Mouse (Mus musculus): ENCODE data around the gene Pth2. TPM values are rescaled to one million over a fixed set of nuclear protein-coding genes. Genes with fewer than 3 reads are reported as not detected.
"Not testable (repeated sequence)": the region's sequence is repeated elsewhere in the genome, so short reads cannot be mapped to it uniquely, and the experiment has no call there.

Pth2 gene
- polyA plus RNA-seq, 1 experiment = not detected

- WGBS = 90% methylated on average over 11 of the region's 11 CpGs
Measured at GRCm38 (mm10) chr7:45147899-45148298, 32.9 kb upstream of the Pth2 start.

GRCm38 (mm10) chr7:45148534-45149098 lies 32.2 kb upstream of the Pth2 start:
- no peak for DNase-seq
- H3K4me1 ChIP-seq (ENCODE audit: control insufficient read depth, insufficient read depth, low read length) = no peaks in the 10 kb centered on the region
- H3K4me3 ChIP-seq (replicated peaks; ENCODE audit: insufficient read depth, low read depth, low read length) = no peak overlapping the region
- H3K27me3 ChIP-seq (ENCODE audit: control insufficient read depth, insufficient read depth, low read length) = no peaks in the 10 kb centered on the region
- no peak overlapping the region for H3K27ac ChIP-seq (ENCODE audit: insufficient read depth, low read length)
- TF ChIP-seq CTCF (IDR thresholded peaks at IDR 0.05; ENCODE audit: borderline replicate concordance, insufficient read depth, low read depth, low read length) (no peak), POLR2A (IDR thresholded peaks at IDR 0.05; ENCODE audit: borderline replicate concordance, insufficient read depth, low read length) (no peak)
- WGBS = 57% methylated on average over 4 of the region's 4 CpGs

More at GRCm38 (mm10) chr7:45147899-45148298, 32.9 kb upstream of the Pth2 start:
- no peak for DNase-seq
- TF ChIP-seq CTCF (IDR thresholded peaks at IDR 0.05; ENCODE audit: borderline replicate concordance, insufficient read depth, low read depth, low read length) = no peak
- H3K27ac ChIP-seq (ENCODE audit: insufficient read depth, low read length) = no peak overlapping the region
- H3K4me3 ChIP-seq (replicated peaks; ENCODE audit: insufficient read depth, low read depth, low read length) = no peak overlapping the region
- no peaks in the 10 kb centered on the region for H3K4me1 ChIP-seq (ENCODE audit: control insufficient read depth, insufficient read depth, low read length)
- no peaks in the 10 kb centered on the region for H3K27me3 ChIP-seq (ENCODE audit: control insufficient read depth, insufficient read depth, low read length)

- no peak overlapping the region for H3K4me3 ChIP-seq (replicated peaks; ENCODE audit: insufficient read depth, low read depth, low read length)
- DNase-seq = no peak
- H3K27ac ChIP-seq (ENCODE audit: insufficient read depth, low read length) = no peak overlapping the region
- 44% methylated on average over 6 of the region's 6 CpGs for WGBS
- no peak for TF ChIP-seq POLR2A (IDR thresholded peaks at IDR 0.05; ENCODE audit: borderline replicate concordance, insufficient read depth, low read length)
- TF ChIP-seq CTCF (IDR thresholded peaks at IDR 0.05; ENCODE audit: borderline replicate concordance, insufficient read depth, low read depth, low read length) = no peak
- no peaks in the 10 kb centered on the region for H3K27me3 ChIP-seq (ENCODE audit: control insufficient read depth, insufficient read depth, low read length)
- H3K4me1 ChIP-seq (ENCODE audit: control insufficient read depth, insufficient read depth, low read length) = no peaks in the 10 kb centered on the region
Measured at GRCm38 (mm10) chr7:45149545-45149944, 31.2 kb upstream of the Pth2 start.

GRCm38 (mm10) chr7:45150321-45150720 lies 30.5 kb upstream of the Pth2 start:
- TF ChIP-seq CTCF (IDR thresholded peaks at IDR 0.05; ENCODE audit: borderline replicate concordance, insufficient read depth, low read depth, low read length) = no peak
- no peak for TF ChIP-seq POLR2A (IDR thresholded peaks at IDR 0.05; ENCODE audit: borderline replicate concordance, insufficient read depth, low read length)
- no peaks in the 10 kb centered on the region for H3K27me3 ChIP-seq (ENCODE audit: control insufficient read depth, insufficient read depth, low read length)
- WGBS = 81% methylated on average over 4 of the region's 4 CpGs

GRCm38 (mm10) chr7:45151303-45151702 lies 29.5 kb upstream of the Pth2 start:
- Histone ChIP-seq H3K27me3 (ENCODE audit: control insufficient read depth, insufficient read depth, low read length) (no peaks in the 10 kb centered on the region), H3K4me1 (ENCODE audit: control insufficient read depth, insufficient read depth, low read length) (no peaks in the 10 kb centered on the region), H3K4me3 (replicated peaks; ENCODE audit: insufficient read depth, low read depth, low read length) (no peak overlapping the region), H3K27ac (ENCODE audit: insufficient read depth, low read length) (no peak overlapping the region)
- 65% methylated on average over 11 of the region's 11 CpGs for WGBS
- TF ChIP-seq CTCF (IDR thresholded peaks at IDR 0.05; ENCODE audit: borderline replicate concordance, insufficient read depth, low read depth, low read length) (no peak), POLR2A (IDR thresholded peaks at IDR 0.05; ENCODE audit: borderline replicate concordance, insufficient read depth, low read length) (no peak)
- no peak for DNase-seq

More at GRCm38 (mm10) chr7:45150321-45150720, 30.5 kb upstream of the Pth2 start:
- Histone ChIP-seq H3K4me3 (replicated peaks; ENCODE audit: insufficient read depth, low read depth, low read length) (no peak overlapping the region), H3K27ac (ENCODE audit: insufficient read depth, low read length) (no peak overlapping the region), H3K4me1 (ENCODE audit: control insufficient read depth, insufficient read depth, low read length) (no peaks in the 10 kb centered on the region)
- DNase-seq = no peak

- not testable (repeated sequence) for H3K4me3 ChIP-seq (replicated peaks; ENCODE audit: insufficient read depth, low read depth, low read length)
- 84% methylated on average over 2 of the region's 2 CpGs for WGBS
Measured at GRCm38 (mm10) chr7:45153052-45153451, 27.7 kb upstream of the Pth2 start.

GRCm38 (mm10) chr7:45153586-45153985 lies 27.2 kb upstream of the Pth2 start:
- WGBS = under 1% methylated on average over 5 of the region's 5 CpGs
- Histone ChIP-seq H3K4me3 (replicated peaks; ENCODE audit: insufficient read depth, low read depth, low read length) (peak overlapping the region; percentile 96), H3K27me3 (ENCODE audit: control insufficient read depth, insufficient read depth, low read length) (no peaks in the 10 kb centered on the region), H3K4me1 (ENCODE audit: control insufficient read depth, insufficient read depth, low read length) (no peaks in the 10 kb centered on the region), H3K27ac (ENCODE audit: insufficient read depth, low read length) (peak overlapping the region; percentile 75)
- no peak for DNase-seq
- TF ChIP-seq CTCF (IDR thresholded peaks at IDR 0.05; ENCODE audit: borderline replicate concordance, insufficient read depth, low read depth, low read length) (no peak), POLR2A (IDR thresholded peaks at IDR 0.05; ENCODE audit: borderline replicate concordance, insufficient read depth, low read length) (no peak)

More at GRCm38 (mm10) chr7:45153052-45153451, 27.7 kb upstream of the Pth2 start:
- H3K4me1 ChIP-seq (ENCODE audit: control insufficient read depth, insufficient read depth, low read length); H3K27me3 ChIP-seq (ENCODE audit: control insufficient read depth, insufficient read depth, low read length); H3K27ac ChIP-seq (ENCODE audit: insufficient read depth, low read length); DNase-seq: not testable (repeated sequence)

- TF ChIP-seq POLR2A (IDR thresholded peaks at IDR 0.05; ENCODE audit: borderline replicate concordance, insufficient read depth, low read length) = peak; percentile 95
- TF ChIP-seq CTCF (IDR thresholded peaks at IDR 0.05; ENCODE audit: borderline replicate concordance, insufficient read depth, low read depth, low read length) = peak; percentile 35; the same call in 1 of the 2 replicates
- DNase-seq = peak; percentile 97 to 98
- Histone ChIP-seq H3K27me3 (ENCODE audit: control insufficient read depth, insufficient read depth, low read length) (no peaks in the 10 kb centered on the region), H3K4me1 (ENCODE audit: control insufficient read depth, insufficient read depth, low read length) (no peaks in the 10 kb centered on the region), H3K27ac (ENCODE audit: insufficient read depth, low read length) (peak within 1 kb of the TSS; percentile 90), H3K4me3 (replicated peaks; ENCODE audit: insufficient read depth, low read depth, low read length) (peak within 1 kb of the TSS; percentile 96)
- WGBS = 2% methylated on average over 69 of the region's 69 CpGs
Measured at GRCm38 (mm10) chr7:45154096-45154992, 26.5 kb upstream of the Pth2 start, which contains the start of the genes Pih1d1 and Aldh16a1. Gene Pih1d1, plus strand, starts transcription at chr7:45154303. Gene Aldh16a1, minus strand, starts transcription at chr7:45154584.
